Mouse (Mus musculus) brown adipose tissue, adult 24 weeks (tissue): Measurements from ENCODE around the gene Sqor. TPM values are rescaled to one million over a fixed set of nuclear protein-coding genes. Genes with fewer than 3 reads are reported as not detected.

Source experiments
- H3K27ac ChIP-seq: fragments of 200-500 bp; replicated peaks from 2 replicates; pipeline ENCODE4 v1.5.1; 2012; ENCODE audit warnings: low read depth, mild to moderate bottlenecking, low read length
- H3K4me1 ChIP-seq: fragments of 200-500 bp; 2 replicates; pipeline ENCODE4 v1.6.1; 2012; ENCODE audit warnings: low read length, mixed read lengths; ENCODE audit not compliant: control insufficient read depth, insufficient read depth, insufficient read length
- H3K4me3 ChIP-seq: fragments of 200-500 bp; 2 replicates; pipeline ENCODE4 v1.5.1; 2012; ENCODE audit warnings: low read depth, mild to moderate bottlenecking, low read length, moderate library complexity; ENCODE audit not compliant: insufficient read depth
- polyA plus RNA-seq: library from polyadenylated mRNA; stranded (reverse); fragments of >200 nt; gene quantifications from 2 replicates; pipeline ENCODE4 v1.2.4, GENCODE M21; 2012; ENCODE audit not compliant: missing spikeins, insufficient read depth, insufficient read length

The Sqor gene
- polyA plus RNA-seq = 152 TPM in 2 replicates

GRCm38 (mm10) chr2:122765071-122765793 lies at the start of gene Sqor:
Gene Sqor, plus strand, starts transcription at chr2:122765237.
- Histone ChIP-seq H3K27ac (peak within 1 kb of the TSS; percentile 71), H3K4me1 (peaks cover 10% of the 10 kb centered on the region; the same call in 1 of the 2 replicates), H3K4me3 (peak within 1 kb of the TSS; percentile 81)

- H3K4me3 ChIP-seq = no peak overlapping the region
- no peak overlapping the region for H3K27ac ChIP-seq
- no peaks in the 10 kb centered on the region; the same call in 1 of the 2 replicates for H3K4me1 ChIP-seq
Measured at GRCm38 (mm10) chr2:122716301-122716842, 48.7 kb upstream of the Sqor start.

- Histone ChIP-seq H3K4me1 (no peaks in the 10 kb centered on the region), H3K27ac (no peak overlapping the region), H3K4me3 (no peak overlapping the region)
Measured at GRCm38 (mm10) chr2:122719232-122719631, 45.8 kb upstream of the Sqor start.

- Histone ChIP-seq H3K27ac (no peak overlapping the region), H3K4me1 (no peaks in the 10 kb centered on the region), H3K4me3 (no peak overlapping the region)
Measured at GRCm38 (mm10) chr2:122720564-122720963, 44.5 kb upstream of the Sqor start.

DNA sequence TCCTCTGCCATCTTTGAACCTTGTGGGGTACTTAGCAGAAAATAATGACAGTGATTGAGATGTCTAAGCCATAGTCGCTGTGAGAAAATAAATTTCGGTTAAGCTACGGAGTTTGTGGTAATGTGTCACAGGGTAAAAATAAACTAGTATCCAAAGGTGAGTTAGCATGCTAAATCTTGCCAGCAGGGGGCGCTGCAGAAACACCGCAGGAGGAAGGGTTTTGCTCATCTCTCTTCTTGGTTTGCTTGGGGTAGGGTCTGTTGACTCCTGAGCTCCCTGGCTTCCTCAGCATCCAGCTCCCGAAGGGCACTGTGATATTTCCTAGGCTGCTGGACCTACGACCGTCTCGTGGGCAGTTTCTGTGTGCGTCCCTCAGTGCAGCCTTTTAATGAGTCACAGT lies 39.4 kb upstream of the Sqor start:
- Histone ChIP-seq H3K4me1 (no peaks in the 10 kb centered on the region), H3K4me3 (no peak overlapping the region)

DNA sequence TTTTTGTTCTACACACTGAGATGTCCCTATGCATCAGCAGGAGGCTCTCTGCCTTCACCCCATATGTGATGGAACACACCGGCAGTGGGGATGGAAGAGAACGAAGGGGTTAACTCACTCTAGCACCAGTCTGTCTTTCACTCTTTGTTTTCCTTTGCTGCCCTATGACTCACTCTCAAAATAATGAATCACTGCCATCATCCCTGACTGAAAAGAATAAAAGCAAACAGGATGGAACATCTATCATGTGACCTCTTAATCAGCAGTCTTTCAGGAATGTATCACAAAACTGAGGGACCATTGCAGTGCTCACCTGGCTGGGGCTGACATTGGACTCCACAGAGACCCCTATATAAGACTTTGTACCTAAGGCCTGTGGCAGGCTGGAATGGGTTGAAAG lies 33.6 kb upstream of the Sqor start:
- Histone ChIP-seq H3K4me1 (no peaks in the 10 kb centered on the region), H3K4me3 (no peak overlapping the region), H3K27ac (no peak overlapping the region)

More for the DNA sequence above, 39.4 kb upstream of the Sqor start:
- no peak overlapping the region for H3K27ac ChIP-seq

- H3K27ac ChIP-seq = peak within 1 kb of the TSS; percentile 89
- peak within 1 kb of the TSS; percentile 81 for H3K4me3 ChIP-seq
- no peaks in the 10 kb centered on the region; the same call in 1 of the 2 replicates for H3K4me1 ChIP-seq
Measured at GRCm38 (mm10) chr2:122737894-122738830, 26.9 kb upstream of the Sqor start, which contains the start of gene Bloc1s6. Gene Bloc1s6, plus strand, starts transcription at chr2:122738503.

- Histone ChIP-seq H3K27ac (peak overlapping the region; percentile 74), H3K4me3 (peak overlapping the region; percentile 81)
Measured at GRCm38 (mm10) chr2:122739023-122739422, 26.0 kb upstream of the Sqor start.

GRCm38 (mm10) chr2:122746461-122746860 lies 18.6 kb upstream of the Sqor start:
- Histone ChIP-seq H3K4me3 (peak overlapping the region; percentile 48), H3K27ac (peak overlapping the region; percentile 89), H3K4me1 (no peaks in the 10 kb centered on the region)

More at GRCm38 (mm10) chr2:122739023-122739422, 26.0 kb upstream of the Sqor start:
- no peaks in the 10 kb centered on the region; the same call in 1 of the 2 replicates for H3K4me1 ChIP-seq

DNA sequence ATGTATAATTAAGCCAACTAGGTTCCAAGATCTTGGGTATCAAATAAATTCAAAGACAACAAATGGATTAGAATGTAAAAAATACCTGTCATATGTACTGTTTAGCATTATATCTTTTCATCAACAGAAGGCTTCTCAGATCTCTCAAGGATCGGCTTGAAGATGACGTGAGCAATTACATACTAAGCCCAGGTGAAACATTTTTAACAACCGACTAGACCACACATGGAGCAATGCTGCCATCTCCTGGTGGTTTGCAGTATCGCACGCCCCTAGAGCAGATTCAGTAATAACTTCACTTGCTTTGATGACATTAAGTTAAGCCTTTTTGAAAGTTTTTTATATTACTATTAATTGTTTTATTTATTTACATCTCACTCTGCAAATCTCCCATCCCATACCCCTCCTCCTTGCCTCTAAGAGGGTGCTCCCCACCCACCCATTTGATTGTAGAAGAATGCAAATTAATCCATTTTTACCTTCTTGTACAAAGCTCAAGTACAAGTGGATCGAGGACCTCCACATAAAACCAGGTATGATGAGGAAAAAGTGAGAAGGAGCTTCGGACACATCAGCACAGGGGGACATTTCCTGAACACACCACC lies 11.2 kb upstream of the Sqor start:
- Histone ChIP-seq H3K27ac (no peak overlapping the region), H3K4me1 (no peaks in the 10 kb centered on the region), H3K4me3 (no peak overlapping the region)

- H3K4me3 ChIP-seq = no peak overlapping the region
- H3K4me1 ChIP-seq = peaks cover 3% of the 10 kb centered on the region; the same call in 1 of the 2 replicates
- no peak overlapping the region for H3K27ac ChIP-seq
Measured at GRCm38 (mm10) chr2:122759791-122760190, 5.2 kb upstream of the Sqor start.

DNA sequence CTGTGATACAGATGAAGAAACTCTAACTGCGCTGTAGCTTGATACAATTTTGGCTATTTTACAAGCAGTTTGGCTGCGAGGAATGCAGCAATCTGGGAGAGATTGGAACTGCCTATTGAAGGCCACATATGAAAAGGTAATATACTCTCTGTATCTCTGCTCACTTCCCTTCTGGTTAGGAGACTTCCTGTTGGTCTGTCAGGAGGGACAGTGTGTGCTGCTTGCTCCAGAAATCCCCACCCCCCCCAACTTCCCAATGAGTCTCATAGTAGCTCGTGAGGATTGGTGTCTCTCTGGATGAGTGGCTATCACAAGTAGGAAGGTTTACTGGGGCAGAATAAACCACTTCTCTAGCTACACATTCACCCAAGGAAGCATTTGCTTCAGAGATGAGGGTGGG lies 2.0 kb upstream of the Sqor start:
- Histone ChIP-seq H3K4me3 (no peak overlapping the region), H3K4me1 (peaks cover 7% of the 10 kb centered on the region; the same call in 1 of the 2 replicates), H3K27ac (peak overlapping the region; percentile 55; the same call in 1 of the 2 replicates)

- Histone ChIP-seq H3K4me1 (peaks cover 9% of the 10 kb centered on the region; the same call in 1 of the 2 replicates), H3K27ac (peak overlapping the region; percentile 71; the same call in 1 of the 2 replicates), H3K4me3 (peak overlapping the region; percentile 81; the same call in 1 of the 2 replicates)
Measured at GRCm38 (mm10) chr2:122764526-122764925, 511 bp upstream of the Sqor start.

GRCm38 (mm10) chr2:122765794-122766145 lies 733 bp downstream of the Sqor start:
- Histone ChIP-seq H3K4me3 (peak overlapping the region; percentile 81), H3K4me1 (peaks cover 15% of the 10 kb centered on the region), H3K27ac (peak overlapping the region; percentile 63; the same call in 1 of the 2 replicates)
